Mouse (Mus musculus) naive thymus-derived CD4-positive, alpha-beta T cell, adult 5 months (primary cell): ENCODE results near the gene Asxl2. TPM values are rescaled to one million over a fixed set of nuclear protein-coding genes. Genes with fewer than 3 reads are reported as not detected.

Experiments
- polyA plus RNA-seq: library from polyadenylated mRNA; unstranded; fragments of 100-300 nt; shearing (Covaris generic); gene quantifications from one replicate; pipeline ENCODE4 v1.2.1, GENCODE M21; 2017

Gene Asxl2
- 59.0 TPM for polyA plus RNA-seq

GRCm38 (mm10) chr12:3426530-3427034, at the start of gene Asxl2:
Asxl2 (plus strand) TSS chr12:3426857.

Other genes with a start within 250 kb of the Asxl2 start
- 175 TPM for gene Rab10, start 116.9 kb upstream of the Asxl2 start, polyA plus RNA-seq
- 6.2 TPM for gene Kif3c, start 61.7 kb upstream of the Asxl2 start, polyA plus RNA-seq
- 79.8 TPM for gene Dtnb, start 145.5 kb downstream of the Asxl2 start, polyA plus RNA-seq